In genomic region chr17:6914066-6914465, GRCm38 (mm10) we compare ENCODE assay signal across 5 mouse cellular contexts. TPM values are rescaled to one million over a fixed set of nuclear protein-coding genes. Genes with fewer than 3 reads are reported as not detected.
A peak's percentile ranks its signal among the peaks of the same experiment; 100 is the strongest.
DNase-seq lines count a peak whose midpoint lies in the region; ATAC-seq and TF ChIP-seq lines count a peak whose summit lies in the region.
"Not testable (repeated sequence)": the region's sequence is repeated elsewhere in the genome, so short reads cannot be mapped to it uniquely, and the experiment has no call there.

No protein-coding gene starts in this region.

- not testable (repeated sequence) for H3K4me3 ChIP-seq in heart, embryonic 14.5 days (ENCODE audit: control insufficient read depth in 1 of 2, insufficient read depth in 1 of 2, low read depth in 1 of 2, low read length in 2 of 2); heart, postnatal 0 days (ENCODE audit: low read depth, low read length); intestine, embryonic 16.5 days (ENCODE audit: low read length); stomach, postnatal 0 days (ENCODE audit: low read depth, low read length)

- TF ChIP-seq EP300 in heart, postnatal 0 days (IDR thresholded peaks at IDR 0.05; ENCODE audit: low read depth); stomach, postnatal 0 days (optimal IDR thresholded peaks at IDR 0.05): not testable (repeated sequence)

- H3K9me3 ChIP-seq in heart, embryonic 14.5 days (ENCODE audit: control insufficient read depth, low read length); heart, postnatal 0 days (replicated peaks; ENCODE audit: control insufficient read depth, low read length); intestine, embryonic 16.5 days (ENCODE audit: control insufficient read depth, low read length); stomach, postnatal 0 days (ENCODE audit: control insufficient read depth, low read length): not testable (repeated sequence)

- H3K9ac ChIP-seq in heart, embryonic 14.5 days (ENCODE audit: low read length); heart, postnatal 0 days (replicated peaks; ENCODE audit: low read depth, low read length); intestine, embryonic 16.5 days (ENCODE audit: low read depth, low read length); stomach, postnatal 0 days (ENCODE audit: low read length): not testable (repeated sequence)

- CTCF ChIA-PET in Patski (lab: Charles Lee), result not testable (repeated sequence)

- not testable (repeated sequence) for H3K4me1 ChIP-seq in heart, embryonic 14.5 days (ENCODE audit: control insufficient read depth in 2 of 2, insufficient read depth in 2 of 2, low read length in 2 of 2); heart, postnatal 0 days (ENCODE audit: control insufficient read depth, insufficient read depth); intestine, embryonic 16.5 days (ENCODE audit: control insufficient read depth, insufficient read depth, low read length); stomach, postnatal 0 days (replicated peaks; ENCODE audit: control insufficient read depth, insufficient read depth)

- DNase-seq in Patski (ENCODE audit: low read depth, low spot score); heart, postnatal 0 days (ENCODE audit: low spot score); stomach, postnatal 0 days (ENCODE audit: low spot score): not testable (repeated sequence)

- in situ Hi-C loops in Patski (cut with MboI; ENCODE audit: low pct_unique_long_range_greater_than_20kb), result not testable (repeated sequence)

- TF ChIP-seq CTCF in Patski (IDR thresholded peaks at IDR 0.05); heart, postnatal 0 days (IDR thresholded peaks at IDR 0.05; ENCODE audit: low read depth); stomach, postnatal 0 days (IDR thresholded peaks at IDR 0.05; ENCODE audit: low read depth): not testable (repeated sequence)

- H3K27ac ChIP-seq in heart, embryonic 14.5 days (replicated peaks in 1 of 2; ENCODE audit: control insufficient read depth in 1 of 2, insufficient read depth in 1 of 2, low read depth in 2 of 2, low read length in 2 of 2); heart, postnatal 0 days (ENCODE audit: low read depth); intestine, embryonic 16.5 days (ENCODE audit: low read length); stomach, postnatal 0 days (replicated peaks): not testable (repeated sequence)

- H3K4me2 ChIP-seq in heart, embryonic 14.5 days (ENCODE audit: low read length); heart, postnatal 0 days (ENCODE audit: low read depth, low read length); intestine, embryonic 16.5 days (ENCODE audit: low read depth, low read length); stomach, postnatal 0 days (replicated peaks; ENCODE audit: low read depth): not testable (repeated sequence)

- 45% methylated on average over 1 of the region's 6 CpGs for WGBS in heart, embryonic 14.5 days
- 29% methylated on average over 1 of the region's 6 CpGs for WGBS in heart, postnatal 0 days
- 63% methylated on average over 1 of the region's 6 CpGs for WGBS in intestine, embryonic 16.5 days
- 33% methylated on average over 1 of the region's 6 CpGs for WGBS in stomach, postnatal 0 days

- peak; percentile 48 for ATAC-seq in Patski
- ATAC-seq in heart, embryonic 14.5 days (ENCODE audit: insufficient number of reproducible peaks, insufficient read depth, low FRiP score, low read depth), result peak; percentile 54; the same call in 1 of the 2 replicates
- ATAC-seq in heart, postnatal 0 days (ENCODE audit: insufficient read depth, low read depth), result peak; percentile 92
- ATAC-seq in intestine, embryonic 16.5 days, result peak; percentile 82
- 0 out of 2 replicates have a peak, but pooled peaks have one; percentile 31 for ATAC-seq in stomach, postnatal 0 days (ENCODE audit: low FRiP score, low TSS enrichment)

- POLR2A ChIA-PET in Patski (lab: Charles Lee), result not testable (repeated sequence)

- not testable (repeated sequence) for H3K27me3 ChIP-seq in Patski; heart, embryonic 14.5 days (ENCODE audit: control insufficient read depth, insufficient read depth, low read length); heart, postnatal 0 days (ENCODE audit: control insufficient read depth, insufficient read depth, low read length); intestine, embryonic 16.5 days (replicated peaks; ENCODE audit: control insufficient read depth, insufficient read depth, low read length); stomach, postnatal 0 days (ENCODE audit: control insufficient read depth, insufficient read depth, low read length)

- H3K36me3 ChIP-seq in heart, embryonic 14.5 days (ENCODE audit: control insufficient read depth, insufficient read depth, low read length); heart, postnatal 0 days (replicated peaks; ENCODE audit: control insufficient read depth, insufficient read depth, low read length); intestine, embryonic 16.5 days (ENCODE audit: control insufficient read depth, insufficient read depth, low read length); stomach, postnatal 0 days (ENCODE audit: control insufficient read depth, insufficient read depth, low read length): not testable (repeated sequence)

RNA-seq across cellular contexts. Expression of gene Rsph3b, which starts 34.4 kb away (rescaled TPM):
- polyA plus RNA-seq in Patski (2021), result 57.5 TPM
- polyA plus RNA-seq in heart, embryonic 14.5 days (2014; fragmentation: Nextera tagmentation; extraction: Ambion mirVana), result 77.2 and 79.7 TPM in 2 replicates
- total RNA-seq in heart, postnatal 0 days (2014; rRNA removed; ENCODE audit: low replicate concordance), result 72.9 and 74.7 TPM in 2 replicates
- 99.8 and 100 TPM in 2 replicates for polyA plus RNA-seq in heart, postnatal 0 days (2015; fragmentation: Nextera tagmentation; extraction: Ambion mirVana)
- polyA plus RNA-seq in intestine, embryonic 16.5 days (2015; fragmentation: Nextera tagmentation; extraction: Ambion mirVana), result 47.5 and 47.9 TPM in 2 replicates
- polyA plus RNA-seq in stomach, postnatal 0 days (2015; fragmentation: Nextera tagmentation; extraction: Ambion mirVana), result 36.4 and 39.0 TPM in 2 replicates

RNA-seq across cellular contexts. Expression of gene Tagap1, which starts 46.9 kb away (rescaled TPM):
- polyA plus RNA-seq in Patski (2021), result 9.9 TPM
- 34.1 and 36.1 TPM in 2 replicates for polyA plus RNA-seq in heart, embryonic 14.5 days (2014; fragmentation: Nextera tagmentation; extraction: Ambion mirVana)
- 14.6 and 15.7 TPM in 2 replicates for total RNA-seq in heart, postnatal 0 days (2014; rRNA removed; ENCODE audit: low replicate concordance)
- 16.2 and 16.3 TPM in 2 replicates for polyA plus RNA-seq in heart, postnatal 0 days (2015; fragmentation: Nextera tagmentation; extraction: Ambion mirVana)
- 29.7 and 37.8 TPM in 2 replicates for polyA plus RNA-seq in intestine, embryonic 16.5 days (2015; fragmentation: Nextera tagmentation; extraction: Ambion mirVana)
- polyA plus RNA-seq in stomach, postnatal 0 days (2015; fragmentation: Nextera tagmentation; extraction: Ambion mirVana), result 17.5 and 18.7 TPM in 2 replicates

RNA-seq across cellular contexts. Expression of gene Rnaset2b, which starts 56.4 kb away (rescaled TPM):
- 147 TPM for polyA plus RNA-seq in Patski (2021)
- 275 and 304 TPM in 2 replicates for polyA plus RNA-seq in heart, embryonic 14.5 days (2014; fragmentation: Nextera tagmentation; extraction: Ambion mirVana)
- 106 and 142 TPM in 2 replicates for total RNA-seq in heart, postnatal 0 days (2014; rRNA removed; ENCODE audit: low replicate concordance)
- 331 and 343 TPM in 2 replicates for polyA plus RNA-seq in heart, postnatal 0 days (2015; fragmentation: Nextera tagmentation; extraction: Ambion mirVana)
- polyA plus RNA-seq in intestine, embryonic 16.5 days (2015; fragmentation: Nextera tagmentation; extraction: Ambion mirVana), result 265 and 286 TPM in 2 replicates
- 240 and 249 TPM in 2 replicates for polyA plus RNA-seq in stomach, postnatal 0 days (2015; fragmentation: Nextera tagmentation; extraction: Ambion mirVana)

Comparison
In these comparisons a context has a peak if more than half of its experiments do, and no peak if none do; other contexts are left out.
1. ATAC-seq: peak in every context shown above with its lines; median percentile 92 in heart, postnatal 0 days; 82 in intestine, embryonic 16.5 days; 54 in heart, embryonic 14.5 days; 48 in Patski; 31 in stomach, postnatal 0 days.